Mouse (Mus musculus): ENCODE data around the gene Usp49.

DNA sequence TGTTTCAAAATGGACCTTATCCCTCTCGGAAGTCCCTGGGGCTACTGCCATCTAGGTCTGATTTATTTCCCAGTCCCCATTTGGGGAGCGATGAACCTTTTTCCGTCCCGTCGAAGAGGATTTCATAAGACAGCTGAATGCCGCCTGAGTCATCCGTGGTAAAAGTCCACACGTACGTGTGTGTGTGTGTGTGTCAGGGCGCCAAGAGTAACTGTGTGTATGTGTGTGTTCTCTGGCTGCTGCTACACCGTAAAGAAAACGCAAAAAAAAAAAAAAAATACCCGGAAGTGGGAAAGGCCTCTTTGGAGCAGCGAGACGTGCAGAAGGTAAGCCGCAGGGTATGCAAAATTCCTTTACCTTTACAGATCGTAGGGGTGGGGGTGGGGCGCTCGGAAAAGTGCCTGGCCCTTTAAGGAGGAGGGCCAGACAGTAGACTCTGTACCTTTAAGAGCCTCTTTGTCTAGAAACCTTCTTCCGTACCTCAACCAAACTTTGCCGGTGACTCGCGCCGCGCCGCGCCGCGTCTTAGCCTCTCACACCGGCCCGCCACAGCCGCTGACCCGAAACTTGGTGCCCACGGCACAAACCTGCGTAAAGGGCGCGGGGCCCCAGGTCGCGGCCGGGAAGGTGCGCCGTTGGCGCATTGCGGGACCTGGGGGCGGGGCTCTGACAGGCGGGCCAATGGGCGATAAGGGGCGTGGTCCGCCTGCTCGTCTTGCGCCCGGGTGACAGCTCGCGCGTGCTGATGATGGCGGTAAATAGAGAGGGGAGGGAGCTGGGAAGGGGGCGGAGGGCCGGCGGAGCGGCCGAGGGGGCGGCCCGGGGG, 1.4 kb upstream of the Usp49 start:
- TF ChIP-seq CTCF (IDR thresholded peaks at IDR 0.05; ENCODE audit: low read depth) (no peak), EP300 (IDR thresholded peaks at IDR 0.05; ENCODE audit: low read depth) (peak; percentile 48)
